ENCODE assay signal across 22 mouse cellular contexts in genomic region chr16:55947266-55947665, GRCm38 (mm10).
"Had no signal": no experiment of that assay in that cellular context is flagged by ENCODE, and none has a peak within 500 bp of the region (broad histone marks: within the 10 kb centered on the region; RNA-seq: fewer than 3 reads in every experiment).

No protein-coding gene starts in this region.

- ATAC-seq: intestine, postnatal 0 days; midbrain, embryonic 15.5 days had no signal

- H3K9me3 ChIP-seq: limb, embryonic 12.5 days; limb, embryonic 15.5 days; lung, embryonic 15.5 days; megakaryocyte, embryonic 14.5 days; midbrain, embryonic 10.5 days; midbrain, embryonic 15.5 days; neural tube, embryonic 12.5 days; neural tube, embryonic 15.5 days had no signal

- DNase-seq: kidney, adult 2 months; kidney, postnatal 25 days; layer of hippocampus, adult 9-11 months; lung, adult 18-20 months; lung, postnatal 10 days; lung, postnatal 36 days; right cerebral cortex, adult 18-20 months; right cerebral cortex, postnatal 14 days; right cerebral cortex, postnatal 4 days; thymus, postnatal 36 days had no signal

- H3K4me2 ChIP-seq: limb, embryonic 12.5 days; limb, embryonic 15.5 days; lung, embryonic 15.5 days; midbrain, embryonic 15.5 days; neural tube, embryonic 12.5 days; neural tube, embryonic 15.5 days had no signal

- H3K4me3 ChIP-seq: layer of hippocampus, adult 2 months; limb, embryonic 12.5 days; limb, embryonic 15.5 days; lung, embryonic 15.5 days; megakaryocyte, embryonic 14.5 days; midbrain, embryonic 10.5 days; midbrain, embryonic 15.5 days; neural tube, embryonic 12.5 days; neural tube, embryonic 15.5 days had no signal

- H3K4me1 ChIP-seq: limb, embryonic 12.5 days; limb, embryonic 15.5 days; lung, embryonic 15.5 days; midbrain, embryonic 10.5 days; midbrain, embryonic 15.5 days; neural tube, embryonic 12.5 days; neural tube, embryonic 15.5 days had no signal

- H3K27ac ChIP-seq: kidney, postnatal 0 days; layer of hippocampus, adult 2 months; limb, embryonic 12.5 days; limb, embryonic 15.5 days; liver, embryonic 14.5 days; lung, embryonic 15.5 days; midbrain, embryonic 10.5 days; midbrain, embryonic 15.5 days; neural tube, embryonic 12.5 days; neural tube, embryonic 15.5 days had no signal

- H3K36me3 ChIP-seq: limb, embryonic 12.5 days; limb, embryonic 15.5 days; lung, embryonic 15.5 days; midbrain, embryonic 10.5 days; midbrain, embryonic 15.5 days; neural tube, embryonic 12.5 days; neural tube, embryonic 15.5 days had no signal

- H3K27me3 ChIP-seq: limb, embryonic 12.5 days; limb, embryonic 15.5 days; lung, embryonic 15.5 days; megakaryocyte, embryonic 14.5 days; midbrain, embryonic 15.5 days; neural tube, embryonic 12.5 days; neural tube, embryonic 15.5 days had no signal

- H3K9ac ChIP-seq: limb, embryonic 12.5 days; limb, embryonic 15.5 days; liver, embryonic 14.5 days; lung, embryonic 15.5 days; midbrain, embryonic 15.5 days; neural tube, embryonic 12.5 days; neural tube, embryonic 15.5 days had no signal
